Mouse (Mus musculus) thymus, adult 2 months (tissue): Measurements from ENCODE around the gene Grb14.

ENCODE experiments used
- CTCF ChIP-seq: fragments of 200-500 bp; IDR thresholded peaks from 2 replicates; pipeline ENCODE4 v1.5.1; 2012; ENCODE audit warnings: mild to moderate bottlenecking, control low read depth, low read length, moderate library complexity, borderline replicate concordance; ENCODE audit not compliant: control insufficient read depth, poor library complexity, insufficient read depth; ENCODE audit errors: extremely low read depth
- POLR2A ChIP-seq: fragments of 200-500 bp; IDR thresholded peaks from 2 replicates; pipeline ENCODE4 v1.6.1; 2012; ENCODE audit warnings: mild to moderate bottlenecking, low read length, control low read depth, moderate library complexity; ENCODE audit not compliant: control insufficient read depth, poor library complexity, insufficient read depth; ENCODE audit errors: extremely low read depth

DNA sequence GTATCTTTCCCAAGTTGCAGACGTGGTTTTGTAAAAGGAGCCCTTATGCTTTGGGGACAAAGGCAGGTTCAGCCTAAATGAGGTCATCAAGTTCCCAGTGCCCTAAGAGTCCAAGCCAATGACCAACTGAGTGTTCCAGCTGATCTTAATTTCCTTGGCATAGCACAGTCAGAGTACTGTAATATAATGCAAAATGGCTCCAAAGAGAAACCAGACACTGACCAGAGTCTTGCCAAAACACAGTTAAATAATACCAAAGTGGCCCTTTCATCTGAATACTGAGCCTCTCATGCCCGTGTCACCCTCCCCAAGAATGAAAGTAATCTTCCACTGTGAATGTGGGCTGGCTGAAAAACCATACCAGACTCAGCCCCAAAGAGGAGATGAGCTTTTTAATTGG is 17.4 kb downstream of the Grb14 start:
- TF ChIP-seq POLR2A = no peak
- no peak for TF ChIP-seq CTCF
